Mouse (Mus musculus) limb, embryonic 11.5 days (tissue): Measurements from ENCODE around the gene Cep126. TPM values are rescaled to one million over a fixed set of nuclear protein-coding genes. Genes with fewer than 3 reads are reported as not detected.

ENCODE experiments used
- ATAC-seq: fragments of 200-750 bp; cut with Nextera tagmentation; 2 replicates; pipeline ENCODE4 v1.8.0; 2017; ENCODE audit warnings: low read depth; ENCODE audit not compliant: insufficient number of reproducible peaks, low FRiP score, low TSS enrichment
- DNase-seq: peaks from one replicate; pipeline ENCODE4 v3.0.0-alpha.2; 2015; ENCODE audit warnings: low spot score
- H3K27ac ChIP-seq: fragments of 300-500 bp; sonication (generic); replicated peaks from 2 replicates; pipeline ENCODE4 v1.5.1; 2014; ENCODE audit warnings: low read depth, mild to moderate bottlenecking, low read length
- H3K27me3 ChIP-seq: fragments of 300-500 bp; sonication (generic); 2 replicates; pipeline ENCODE4 v1.6.1; 2014; ENCODE audit warnings: mild to moderate bottlenecking, low read length, mixed read lengths; ENCODE audit not compliant: control insufficient read depth, insufficient read depth
- H3K36me3 ChIP-seq: fragments of 300-500 bp; sonication (generic); 2 replicates; pipeline ENCODE4 v1.6.1; 2014; ENCODE audit warnings: mild to moderate bottlenecking, low read length, moderate library complexity, mixed read lengths; ENCODE audit not compliant: control insufficient read depth, insufficient read depth
- H3K4me1 ChIP-seq: fragments of 300-500 bp; sonication (generic); 2 replicates; pipeline ENCODE4 v1.6.1; 2014; ENCODE audit warnings: low read length, mixed read lengths; ENCODE audit not compliant: control insufficient read depth, insufficient read depth
- H3K4me2 ChIP-seq: fragments of 300-500 bp; sonication (generic); 2 replicates; pipeline ENCODE4 v1.6.1; 2014; ENCODE audit warnings: low read depth, mild to moderate bottlenecking, moderate library complexity; ENCODE audit not compliant: severe bottlenecking
- H3K4me3 ChIP-seq: fragments of 300-500 bp; sonication (generic); 2 replicates; pipeline ENCODE4 v1.5.1; 2014; ENCODE audit warnings: low read depth, low read length
- H3K9ac ChIP-seq: fragments of 300-500 bp; sonication (generic); 2 replicates; pipeline ENCODE4 v1.6.1; 2014; ENCODE audit warnings: mild to moderate bottlenecking, low read length
- H3K9me3 ChIP-seq: fragments of 300-500 bp; sonication (generic); 2 replicates; pipeline ENCODE4 v1.6.1; 2016; ENCODE audit warnings: low read length; ENCODE audit not compliant: control insufficient read depth
- WGBS: fragments of 180-500 bp; shearing (Covaris S2); extraction: QIAGEN DNeasy Blood & Tissue Kit; methylation state at CpG from one replicate; pipeline ENCODE4 v1.1.7; 2014; 5-methylcytosine and 5-hydroxymethylcytosine counted together
- polyA plus RNA-seq: library from polyadenylated mRNA; unstranded; fragments of >200 nt; fragmentation: Nextera tagmentation; extraction: Ambion mirVana; gene quantifications from 2 replicates; pipeline ENCODE4 v1.2.1, GENCODE M21; 2014

Cep126 gene
- polyA plus RNA-seq, 1 experiment from 2014 or later: 4.5 TPM

DNA sequence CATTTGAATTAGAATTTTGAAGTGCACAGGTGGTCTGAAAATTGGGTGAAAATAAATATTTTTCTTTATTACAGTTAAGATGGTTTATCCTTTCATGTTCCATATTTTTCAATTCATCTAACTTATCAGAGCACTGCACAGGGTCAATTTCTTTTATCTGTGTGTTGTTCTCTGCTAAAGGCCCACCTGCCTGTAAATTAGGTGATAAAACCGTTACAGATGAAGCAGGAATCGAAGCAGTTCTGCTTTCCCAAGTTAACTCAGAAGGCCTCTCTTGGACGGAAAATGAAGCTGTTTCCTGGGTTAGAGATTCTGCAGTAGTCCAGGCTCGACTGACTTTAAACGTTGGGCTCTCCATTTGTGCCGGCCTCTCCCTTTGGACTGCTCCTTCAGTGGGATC lies 33.1 kb downstream of the Cep126 start:
- ATAC-seq (no peak), DNase-seq (no peak)
- Histone ChIP-seq H3K4me1 (no peaks in the 10 kb centered on the region), H3K9ac (no peak overlapping the region), H3K9me3 (no peaks in the 10 kb centered on the region), H3K27ac (no peak overlapping the region), H3K36me3 (no peaks in the 10 kb centered on the region), H3K4me3 (no peak overlapping the region), H3K27me3 (no peaks in the 10 kb centered on the region), H3K4me2 (no peak overlapping the region)
- WGBS: 81% methylated on average over 6 of the region's 6 CpGs

DNA sequence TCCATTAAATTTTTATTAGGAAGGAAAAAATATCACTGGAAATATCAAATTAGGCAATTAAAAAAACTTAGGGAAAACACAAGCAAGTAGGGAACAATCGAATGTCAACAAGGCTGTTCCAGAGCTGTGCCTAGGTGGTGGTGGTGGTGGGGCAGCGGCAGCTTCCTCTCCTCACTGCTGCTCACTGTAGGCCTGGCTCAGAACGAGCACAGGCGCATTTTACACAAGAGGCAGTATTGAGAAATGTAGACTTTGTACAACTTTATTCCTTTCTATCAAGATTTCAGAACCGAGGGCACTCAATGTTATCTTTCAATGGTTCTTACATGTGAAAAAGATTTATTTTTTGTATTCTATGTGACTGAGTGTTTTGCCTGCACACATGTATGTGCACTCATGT lies 55.2 kb downstream of the Cep126 start:
- Histone ChIP-seq H3K4me1 (no peaks in the 10 kb centered on the region), H3K9ac (no peak overlapping the region), H3K4me3 (no peak overlapping the region), H3K4me2 (no peak overlapping the region), H3K27ac (no peak overlapping the region), H3K9me3 (no peaks in the 10 kb centered on the region), H3K27me3 (no peaks in the 10 kb centered on the region), H3K36me3 (no peaks in the 10 kb centered on the region)
- DNase-seq (no peak), ATAC-seq (no peak)
- WGBS: 90% methylated on average over 5 of the region's 5 CpGs

DNA sequence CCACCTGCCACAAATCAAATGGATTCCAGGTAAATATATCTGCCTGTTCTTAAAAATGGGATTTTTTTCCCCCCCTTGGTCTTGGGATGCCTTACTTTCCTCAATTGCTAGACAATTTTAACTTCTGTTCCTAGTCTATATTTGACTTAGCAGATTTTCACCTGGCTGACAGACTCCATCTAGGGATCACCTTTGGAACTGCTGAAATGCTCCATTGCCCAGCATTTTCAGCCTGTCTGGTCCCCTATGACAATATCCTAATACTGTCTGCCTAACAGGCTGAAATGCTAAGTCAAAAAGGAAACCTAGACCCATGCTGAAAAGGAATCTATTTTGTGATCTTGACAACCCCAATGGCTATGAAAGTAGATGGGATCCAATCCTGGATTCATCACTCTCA lies 59.7 kb downstream of the Cep126 start:
- no peak overlapping the region for H3K9ac ChIP-seq
- no peaks in the 10 kb centered on the region for H3K27me3 ChIP-seq
- H3K9me3 ChIP-seq: no peaks in the 10 kb centered on the region
- no peaks in the 10 kb centered on the region for H3K36me3 ChIP-seq
- H3K4me3 ChIP-seq: no peak overlapping the region
- DNase-seq: no peak
- no peak for ATAC-seq
- H3K4me2 ChIP-seq: no peak overlapping the region
- no peak overlapping the region for H3K27ac ChIP-seq
- H3K4me1 ChIP-seq: no peaks in the 10 kb centered on the region

DNA sequence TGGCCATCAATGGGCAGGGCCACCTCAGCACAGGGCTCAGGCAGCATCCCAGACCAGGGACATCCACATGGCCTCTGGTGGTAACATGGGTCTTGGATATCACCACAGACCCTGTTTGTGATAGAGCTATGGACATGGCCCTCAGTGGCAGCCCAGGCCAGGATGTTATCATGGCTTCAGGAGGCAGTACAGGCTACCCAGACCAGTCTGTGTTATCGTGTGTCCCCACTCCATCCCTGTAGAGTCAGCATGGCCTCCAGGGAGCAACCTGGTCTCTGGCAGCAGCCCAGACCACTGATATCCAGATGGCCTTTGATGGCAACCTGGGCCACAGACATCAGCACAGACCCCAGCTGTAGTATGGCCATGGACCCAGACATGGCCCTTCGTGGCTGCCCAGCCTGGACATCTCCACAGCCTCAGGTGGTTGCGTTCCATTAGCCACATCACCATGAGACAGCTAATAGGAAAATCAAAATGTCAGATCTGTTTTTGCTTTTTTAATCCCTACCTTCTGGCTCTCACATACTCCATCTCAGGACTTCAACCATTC lies 60.8 kb downstream of the Cep126 start:
- WGBS: 86% methylated on average over 3 of the region's 3 CpGs
- no peak overlapping the region for H3K9ac ChIP-seq
- no peaks in the 10 kb centered on the region for H3K9me3 ChIP-seq
- ATAC-seq (no peak), DNase-seq (no peak)
- no peak overlapping the region for H3K4me2 ChIP-seq
- H3K27ac ChIP-seq: no peak overlapping the region
- no peaks in the 10 kb centered on the region for H3K4me1 ChIP-seq
- no peaks in the 10 kb centered on the region for H3K27me3 ChIP-seq
- H3K36me3 ChIP-seq: no peaks in the 10 kb centered on the region
- H3K4me3 ChIP-seq: no peak overlapping the region

DNA sequence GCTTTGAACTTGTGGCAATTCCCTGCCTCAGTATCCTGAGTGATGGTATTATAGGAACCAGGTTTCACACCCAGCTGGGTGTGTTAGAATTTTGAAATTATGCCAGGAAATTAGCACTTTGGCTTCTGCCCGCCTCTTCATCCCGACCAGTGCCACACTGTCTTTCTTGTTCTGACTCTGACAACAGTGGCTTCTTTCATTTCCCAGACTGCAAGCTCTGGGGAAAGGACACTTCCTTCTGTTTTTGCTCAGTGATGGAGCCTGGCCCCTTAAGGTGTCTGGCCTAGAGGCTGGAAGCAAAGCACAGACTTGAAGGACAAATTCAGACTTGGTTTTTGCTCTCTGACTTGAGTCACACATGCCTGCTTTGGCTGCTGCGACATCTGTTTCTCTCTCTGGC lies 74.5 kb downstream of the Cep126 start:
- DNase-seq (no peak), ATAC-seq (no peak)
- H3K9ac ChIP-seq: no peak overlapping the region
- H3K36me3 ChIP-seq: no peaks in the 10 kb centered on the region
- no peaks in the 10 kb centered on the region for H3K27me3 ChIP-seq
- H3K4me1 ChIP-seq: no peaks in the 10 kb centered on the region
- no peak overlapping the region for H3K27ac ChIP-seq
- no peaks in the 10 kb centered on the region for H3K9me3 ChIP-seq
- no peak overlapping the region for H3K4me3 ChIP-seq
- 85% methylated on average over 3 of the region's 3 CpGs for WGBS
- no peak overlapping the region for H3K4me2 ChIP-seq

DNA sequence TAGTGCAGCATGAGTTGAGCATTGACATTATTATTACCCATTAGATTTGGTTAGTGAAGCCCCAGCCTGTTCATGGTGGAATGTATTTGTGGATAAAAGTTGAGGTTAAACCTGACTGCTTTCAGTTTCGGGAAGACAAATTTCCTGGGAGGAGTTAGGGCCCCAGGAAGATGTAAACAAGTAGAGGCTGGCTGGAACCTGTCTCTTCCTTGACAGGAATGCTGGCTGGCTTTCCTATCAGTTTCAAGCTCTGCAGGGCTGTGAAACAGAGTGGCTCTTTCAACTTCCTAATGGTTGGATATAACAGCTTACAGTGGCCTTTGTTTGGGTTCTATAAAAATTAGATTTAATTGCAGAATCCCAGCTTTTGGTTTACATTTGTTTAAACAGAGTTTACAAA lies 79.3 kb downstream of the Cep126 start:
- Histone ChIP-seq H3K4me2 (no peak overlapping the region), H3K4me3 (no peak overlapping the region), H3K9ac (no peak overlapping the region), H3K9me3 (no peaks in the 10 kb centered on the region), H3K27ac (no peak overlapping the region), H3K4me1 (no peaks in the 10 kb centered on the region), H3K36me3 (no peaks in the 10 kb centered on the region), H3K27me3 (no peaks in the 10 kb centered on the region)
- 21% methylated on average over 1 of the region's 1 CpGs for WGBS
- DNase-seq (no peak), ATAC-seq (no peak)

DNA sequence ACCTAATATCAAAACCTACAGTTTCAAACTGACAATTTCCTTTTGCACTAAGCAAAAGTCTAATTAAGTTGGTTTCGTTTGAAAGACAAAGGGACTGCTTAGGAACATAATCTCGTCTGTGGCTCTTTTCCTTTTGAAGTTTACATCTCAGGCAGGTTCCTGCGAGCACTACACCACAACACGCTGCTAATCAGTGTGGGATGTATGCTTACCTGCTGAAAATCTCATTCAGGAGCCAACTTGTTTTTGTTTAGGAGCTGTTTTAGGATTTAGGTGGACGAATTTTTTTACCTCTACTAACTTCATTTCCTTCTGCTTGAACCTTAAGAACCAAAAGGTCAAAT lies 91.1 kb downstream of the Cep126 start:
- Histone ChIP-seq H3K4me3 (peak overlapping the region; percentile 8; the same call in 1 of the 2 replicates), H3K4me1 (no peaks in the 10 kb centered on the region; the same call in 1 of the 2 replicates), H3K27ac (no peak overlapping the region), H3K4me2 (no peak overlapping the region), H3K9me3 (no peaks in the 10 kb centered on the region), H3K36me3 (no peaks in the 10 kb centered on the region), H3K9ac (0 out of 2 replicates have a peak overlapping the region, but pooled peaks have one; percentile 30), H3K27me3 (no peaks in the 10 kb centered on the region)
- WGBS: 10% methylated on average over 5 of the region's 5 CpGs
- DNase-seq (no peak), ATAC-seq (peak; percentile 56; the same call in 1 of the 2 replicates)

DNA sequence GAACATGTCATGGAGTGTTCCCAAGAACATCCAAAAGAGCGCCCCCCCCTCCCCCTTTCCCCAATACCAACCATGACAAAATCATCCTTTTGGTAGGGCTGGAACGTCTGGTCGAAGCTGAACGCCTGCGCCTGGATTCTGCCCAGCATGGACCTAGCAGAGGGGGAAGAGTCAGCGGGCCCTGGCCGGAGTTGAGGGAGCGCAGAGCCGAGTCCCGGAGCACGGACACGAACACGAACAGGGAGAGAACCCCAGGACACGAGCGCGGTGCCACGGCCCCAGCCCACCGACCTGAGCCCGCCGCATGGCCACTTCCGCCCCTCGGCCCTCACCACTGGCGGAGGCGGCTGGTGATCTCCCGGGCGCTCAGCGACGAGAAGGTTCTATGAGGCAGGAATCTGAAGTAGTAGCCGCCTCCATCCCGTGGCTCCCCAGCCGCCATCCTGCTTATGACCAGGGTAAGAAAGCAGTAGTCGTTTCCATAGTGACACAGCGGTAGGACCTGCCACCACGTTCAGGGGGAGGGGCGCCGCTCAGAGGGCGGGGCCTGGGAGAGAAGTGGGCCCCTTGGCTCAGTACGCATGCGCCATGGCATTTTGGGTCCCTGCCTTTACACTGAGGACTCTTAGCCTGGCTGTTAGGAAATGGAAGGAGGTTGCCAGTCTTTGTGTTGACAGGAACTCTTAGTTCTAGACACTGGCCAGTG lies 91.6 kb downstream of the Cep126 start, which contains the start of gene Cfap300:
Gene Cfap300, minus strand, starts transcription at position 486 of the 706 bp plus-strand sequence.
- DNase-seq (peak; percentile 99), ATAC-seq (peak; percentile 97)
- H3K4me2 ChIP-seq: peak within 1 kb of the TSS; percentile 59
- H3K9me3 ChIP-seq: no peaks in the 10 kb centered on the region
- H3K4me1 ChIP-seq: no peaks in the 10 kb centered on the region; the same call in 1 of the 2 replicates
- no peak within 1 kb of the TSS; the same call in 1 of the 2 replicates for H3K27ac ChIP-seq
- H3K9ac ChIP-seq: peak within 1 kb of the TSS; percentile 58
- H3K27me3 ChIP-seq: no peaks in the 10 kb centered on the region
- under 1% methylated on average over 36 of the region's 39 CpGs for WGBS
- H3K36me3 ChIP-seq: no peaks in the 10 kb centered on the region
- peak within 1 kb of the TSS; percentile 57 for H3K4me3 ChIP-seq
